Mouse (Mus musculus): Measurements from ENCODE around the gene Serpina9.

Serpina9 gene

GRCm38 (mm10) chr12:104013620-104014019 lies at the start of gene Serpina9:
Serpina9 (minus strand) TSS chr12:104013755.
- no peak for DNase-seq (ENCODE audit: low spot score)

- no peak for DNase-seq (ENCODE audit: low spot score)
Measured at GRCm38 (mm10) chr12:104061862-104062261, 48.3 kb upstream of the Serpina9 start.

- DNase-seq (ENCODE audit: low spot score) = no peak
Measured at GRCm38 (mm10) chr12:104060126-104060525, 46.6 kb upstream of the Serpina9 start.

- no peak for DNase-seq (ENCODE audit: low spot score)
Measured at GRCm38 (mm10) chr12:104057531-104057930, 44.0 kb upstream of the Serpina9 start.

- DNase-seq (ENCODE audit: low spot score) = no peak
Measured at GRCm38 (mm10) chr12:104057050-104057449, 43.5 kb upstream of the Serpina9 start.

- no peak for DNase-seq (ENCODE audit: low spot score)
Measured at GRCm38 (mm10) chr12:104055755-104056154, 42.2 kb upstream of the Serpina9 start.

GRCm38 (mm10) chr12:104053995-104054394 lies 40.4 kb upstream of the Serpina9 start:
- DNase-seq (ENCODE audit: low spot score) = peak; percentile 30

GRCm38 (mm10) chr12:104045713-104046112 lies 32.2 kb upstream of the Serpina9 start:
- DNase-seq (ENCODE audit: low spot score) = no peak

- no peak for DNase-seq (ENCODE audit: low spot score)
Measured at GRCm38 (mm10) chr12:104044343-104044742, 30.8 kb upstream of the Serpina9 start, which contains the start of gene Serpina12. Serpina12 (minus strand) TSS chr12:104044443.

GRCm38 (mm10) chr12:104042753-104043152 lies 29.2 kb upstream of the Serpina9 start:
- DNase-seq (ENCODE audit: low spot score) = no peak

- DNase-seq (ENCODE audit: low spot score) = peak; percentile 75
Measured at GRCm38 (mm10) chr12:104041401-104041800, 27.8 kb upstream of the Serpina9 start.

GRCm38 (mm10) chr12:104038181-104038580 lies 24.6 kb upstream of the Serpina9 start:
- DNase-seq (ENCODE audit: low spot score) = no peak

- DNase-seq (ENCODE audit: low spot score) = no peak
Measured at GRCm38 (mm10) chr12:104033752-104034151, 20.2 kb upstream of the Serpina9 start.

- peak; percentile 27 for DNase-seq (ENCODE audit: low spot score)
Measured at GRCm38 (mm10) chr12:104029986-104030385, 16.4 kb upstream of the Serpina9 start.

GRCm38 (mm10) chr12:104015280-104015679 lies 1.7 kb upstream of the Serpina9 start:
- no peak for DNase-seq (ENCODE audit: low spot score)

GRCm38 (mm10) chr12:104004689-104005088 lies 8.9 kb downstream of the Serpina9 start:
- no peak for DNase-seq (ENCODE audit: low spot score)

- DNase-seq (ENCODE audit: low spot score) = no peak
Measured at GRCm38 (mm10) chr12:104003238-104003612, 10.3 kb downstream of the Serpina9 start.

GRCm38 (mm10) chr12:104002569-104003237 lies 10.9 kb downstream of the Serpina9 start:
- DNase-seq (ENCODE audit: low spot score) = peak; percentile 82

- no peak for DNase-seq (ENCODE audit: low spot score)
Measured at GRCm38 (mm10) chr12:104000594-104000993, 13.0 kb downstream of the Serpina9 start.

GRCm38 (mm10) chr12:103999611-104000010 lies 13.9 kb downstream of the Serpina9 start:
- DNase-seq (ENCODE audit: low spot score) = no peak

- no peak for DNase-seq (ENCODE audit: low spot score)
Measured at GRCm38 (mm10) chr12:103996513-103996912, 17.0 kb downstream of the Serpina9 start.

- peak; percentile 71 for DNase-seq (ENCODE audit: low spot score)
Measured at GRCm38 (mm10) chr12:103995292-103996072, 18.1 kb downstream of the Serpina9 start.

- DNase-seq (ENCODE audit: low spot score) = no peak
Measured at GRCm38 (mm10) chr12:103992945-103993344, 20.6 kb downstream of the Serpina9 start.

Data from lung, postnatal 25 days (tissue).